Mouse (Mus musculus): Measurements from ENCODE around the gene Dnaaf1. TPM values are rescaled to one million over a fixed set of nuclear protein-coding genes. Genes with fewer than 3 reads are reported as not detected.

Dnaaf1 gene
- polyA plus RNA-seq, 1 experiment = 0.28 TPM

- Histone ChIP-seq H3K27me3 (ENCODE audit: control insufficient read depth, insufficient read depth, low read length, poor library complexity, severe bottlenecking) (no peaks in the 10 kb centered on the region), H3K4me3 (ENCODE audit: low read depth, low read length) (peak overlapping the region; percentile 58)
Measured at GRCm38 (mm10) chr8:119557132-119557531, 17.9 kb upstream of the Dnaaf1 start.

GRCm38 (mm10) chr8:119557821-119558602 is 17.0 kb upstream of the Dnaaf1 start:
- Histone ChIP-seq H3K4me3 (ENCODE audit: low read depth, low read length) (peak overlapping the region; percentile 93), H3K9me3 (replicated peaks; ENCODE audit: control insufficient read depth, insufficient read depth, low read length, poor library complexity, severe bottlenecking) (no peaks in the 10 kb centered on the region), H3K9ac (ENCODE audit: low read depth, poor library complexity, severe bottlenecking) (peak overlapping the region; percentile 97), H3K27me3 (ENCODE audit: control insufficient read depth, insufficient read depth, low read length, poor library complexity, severe bottlenecking) (no peaks in the 10 kb centered on the region), H3K36me3 (ENCODE audit: control insufficient read depth, insufficient read depth, low read length, poor library complexity, severe bottlenecking) (0 out of 2 replicates have a peak, but pooled peaks cover 6% of the 10 kb centered on the region), H3K4me1 (ENCODE audit: control insufficient read depth, insufficient read depth, low read length) (peaks cover 2% of the 10 kb centered on the region), H3K27ac (ENCODE audit: insufficient read depth, low read length) (peak overlapping the region; percentile 80)
- TF ChIP-seq CTCF (IDR thresholded peaks at IDR 0.05; ENCODE audit: low read depth, low read length) (no peak), POLR2A (IDR thresholded peaks at IDR 0.05; ENCODE audit: insufficient read depth, low read length) (peak; percentile 56), EP300 (IDR thresholded peaks at IDR 0.05; ENCODE audit: insufficient read depth, low read depth, low read length) (no peak)

More at GRCm38 (mm10) chr8:119557132-119557531, 17.9 kb upstream of the Dnaaf1 start:
- Histone ChIP-seq H3K4me1 (ENCODE audit: control insufficient read depth, insufficient read depth, low read length) (peaks cover 2% of the 10 kb centered on the region), H3K9me3 (replicated peaks; ENCODE audit: control insufficient read depth, insufficient read depth, low read length, poor library complexity, severe bottlenecking) (no peaks in the 10 kb centered on the region), H3K36me3 (ENCODE audit: control insufficient read depth, insufficient read depth, low read length, poor library complexity, severe bottlenecking) (peaks cover 6% of the 10 kb centered on the region; the same call in 1 of the 2 replicates), H3K27ac (ENCODE audit: insufficient read depth, low read length) (no peak overlapping the region), H3K9ac (ENCODE audit: low read depth, poor library complexity, severe bottlenecking) (peak overlapping the region; percentile 97)
- no peak for TF ChIP-seq EP300 (IDR thresholded peaks at IDR 0.05; ENCODE audit: insufficient read depth, low read depth, low read length)
- TF ChIP-seq CTCF (IDR thresholded peaks at IDR 0.05; ENCODE audit: low read depth, low read length) = no peak
- no peak for TF ChIP-seq POLR2A (IDR thresholded peaks at IDR 0.05; ENCODE audit: insufficient read depth, low read length)

GRCm38 (mm10) chr8:119558603-119559401 is 16.2 kb upstream of the Dnaaf1 start, which contains the start of gene Mbtps1:
Mbtps1 (minus strand) TSS chr8:119558735.
- no peaks in the 10 kb centered on the region for H3K27me3 ChIP-seq (ENCODE audit: control insufficient read depth, insufficient read depth, low read length, poor library complexity, severe bottlenecking)
- H3K9ac ChIP-seq (ENCODE audit: low read depth, poor library complexity, severe bottlenecking) = peak within 1 kb of the TSS; percentile 97
- H3K36me3 ChIP-seq (ENCODE audit: control insufficient read depth, insufficient read depth, low read length, poor library complexity, severe bottlenecking) = peaks cover 10% of the 10 kb centered on the region; the same call in 1 of the 2 replicates
- H3K9me3 ChIP-seq (replicated peaks; ENCODE audit: control insufficient read depth, insufficient read depth, low read length, poor library complexity, severe bottlenecking) = no peaks in the 10 kb centered on the region
- no peak for TF ChIP-seq CTCF (IDR thresholded peaks at IDR 0.05; ENCODE audit: low read depth, low read length)
- TF ChIP-seq POLR2A (IDR thresholded peaks at IDR 0.05; ENCODE audit: insufficient read depth, low read length) = peak; percentile 99
- H3K4me3 ChIP-seq (ENCODE audit: low read depth, low read length) = peak within 1 kb of the TSS; percentile 93
- peaks cover 2% of the 10 kb centered on the region for H3K4me1 ChIP-seq (ENCODE audit: control insufficient read depth, insufficient read depth, low read length)
- peak within 1 kb of the TSS; percentile 80 for H3K27ac ChIP-seq (ENCODE audit: insufficient read depth, low read length)

GRCm38 (mm10) chr8:119559402-119559720 is 15.7 kb upstream of the Dnaaf1 start:
- no peak for TF ChIP-seq CTCF (IDR thresholded peaks at IDR 0.05; ENCODE audit: low read depth, low read length)
- Histone ChIP-seq H3K4me3 (ENCODE audit: low read depth, low read length) (peak overlapping the region; percentile 33), H3K9ac (ENCODE audit: low read depth, poor library complexity, severe bottlenecking) (peak overlapping the region; percentile 97), H3K27me3 (ENCODE audit: control insufficient read depth, insufficient read depth, low read length, poor library complexity, severe bottlenecking) (no peaks in the 10 kb centered on the region), H3K27ac (ENCODE audit: insufficient read depth, low read length) (peak overlapping the region; percentile 47; the same call in 1 of the 2 replicates), H3K9me3 (replicated peaks; ENCODE audit: control insufficient read depth, insufficient read depth, low read length, poor library complexity, severe bottlenecking) (no peaks in the 10 kb centered on the region), H3K4me1 (ENCODE audit: control insufficient read depth, insufficient read depth, low read length) (peaks cover 2% of the 10 kb centered on the region), H3K36me3 (ENCODE audit: control insufficient read depth, insufficient read depth, low read length, poor library complexity, severe bottlenecking) (peaks cover 8% of the 10 kb centered on the region; the same call in 1 of the 2 replicates)

GRCm38 (mm10) chr8:119563849-119564251 is 11.2 kb upstream of the Dnaaf1 start:
- Histone ChIP-seq H3K9ac (ENCODE audit: low read depth, poor library complexity, severe bottlenecking) (no peak overlapping the region), H3K4me3 (ENCODE audit: low read depth, low read length) (no peak overlapping the region), H3K9me3 (replicated peaks; ENCODE audit: control insufficient read depth, insufficient read depth, low read length, poor library complexity, severe bottlenecking) (no peaks in the 10 kb centered on the region), H3K4me1 (ENCODE audit: control insufficient read depth, insufficient read depth, low read length) (no peaks in the 10 kb centered on the region), H3K27ac (ENCODE audit: insufficient read depth, low read length) (no peak overlapping the region), H3K36me3 (ENCODE audit: control insufficient read depth, insufficient read depth, low read length, poor library complexity, severe bottlenecking) (peaks cover 4% of the 10 kb centered on the region; the same call in 1 of the 2 replicates), H3K27me3 (ENCODE audit: control insufficient read depth, insufficient read depth, low read length, poor library complexity, severe bottlenecking) (no peaks in the 10 kb centered on the region)
- TF ChIP-seq POLR2A (IDR thresholded peaks at IDR 0.05; ENCODE audit: insufficient read depth, low read length) (no peak), CTCF (IDR thresholded peaks at IDR 0.05; ENCODE audit: low read depth, low read length) (no peak), EP300 (IDR thresholded peaks at IDR 0.05; ENCODE audit: insufficient read depth, low read depth, low read length) (no peak)

Measured in ES-Bruce4 (cell line).